Mouse (Mus musculus) urinary bladder, postnatal 14 days (tissue): Measurements from ENCODE around the gene Ifit2.
A peak's percentile ranks its signal among the peaks of the same experiment; 100 is the strongest.
"Not testable (repeated sequence)": the region's sequence is repeated elsewhere in the genome, so short reads cannot be mapped to it uniquely, and the experiment has no call there.

Experiments used
- DNase-seq: peaks from one replicate; pipeline ENCODE4 v3.0.0; 2021; ENCODE audit warnings: low spot score

The Ifit2 gene

DNA sequence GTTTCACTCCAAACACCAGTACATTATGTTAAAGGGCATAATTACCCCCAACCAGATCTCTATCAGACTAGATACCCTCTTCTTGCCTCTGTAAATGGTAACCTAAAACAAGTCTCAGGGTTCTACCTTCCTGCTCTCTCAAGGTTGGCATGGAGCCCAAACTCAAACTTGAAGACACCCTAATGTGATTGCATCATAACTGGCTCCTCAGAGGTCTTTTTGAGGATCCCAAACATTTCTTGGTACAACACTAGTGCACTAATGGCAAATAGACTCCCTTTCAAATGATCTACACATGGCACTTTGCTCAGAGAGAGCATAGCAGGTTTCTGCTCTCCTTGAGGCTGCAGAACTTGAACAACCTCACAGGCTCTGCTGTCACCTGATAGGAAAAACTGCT lies 46.3 kb downstream of the Ifit2 start:
- no peak for DNase-seq

DNA sequence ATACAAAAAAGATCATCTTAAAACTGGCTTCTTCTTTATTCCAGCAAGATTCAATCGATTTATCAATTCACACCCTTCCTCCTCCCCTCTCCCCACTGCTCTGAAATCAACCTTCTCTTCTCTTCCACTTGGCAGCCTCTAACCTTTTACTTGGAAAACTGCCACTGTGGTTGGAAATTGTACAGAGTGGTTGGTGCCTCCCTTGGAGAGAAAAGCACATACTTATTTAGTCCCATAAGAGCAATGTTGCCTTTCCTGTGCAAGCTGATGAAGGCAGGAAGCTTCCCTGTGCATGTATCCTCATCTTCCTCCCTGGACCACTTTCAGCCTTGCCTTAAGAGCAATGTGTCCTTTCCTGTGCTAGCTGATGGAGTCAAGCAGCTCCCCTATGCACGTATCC lies 47.8 kb downstream of the Ifit2 start:
- peak; percentile 48 for DNase-seq

- DNase-seq: not testable (repeated sequence)
Measured at GRCm38 (mm10) chr19:34599250-34599649, 48.8 kb downstream of the Ifit2 start.

GRCm38 (mm10) chr19:34601888-34602287 lies 51.4 kb downstream of the Ifit2 start, which contains the start of gene Ifit1bl1:
Gene Ifit1bl1 (minus strand): TSS chr19:34601956.
- DNase-seq: not testable (repeated sequence)

DNA sequence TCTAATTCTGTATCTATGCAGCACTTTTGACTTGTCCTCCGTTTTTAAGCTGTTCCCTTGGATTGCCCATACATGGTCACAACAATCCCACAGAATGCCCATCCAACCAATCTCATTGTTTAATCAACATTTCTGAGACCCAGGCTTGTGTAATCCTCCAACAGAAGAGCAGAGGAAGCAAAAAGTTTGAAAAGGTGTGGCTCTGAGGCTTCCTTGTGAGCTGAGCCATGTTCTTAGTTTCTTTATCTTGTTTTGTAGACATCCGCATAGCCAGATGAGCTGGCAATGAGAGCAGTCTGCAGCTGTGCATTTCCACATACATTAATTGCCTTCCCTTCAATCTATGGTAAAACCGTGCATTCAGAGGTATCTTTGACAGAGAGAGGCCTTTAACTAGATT lies 55.0 kb downstream of the Ifit2 start:
- no peak for DNase-seq

GRCm38 (mm10) chr19:34607237-34608051 lies 57.0 kb downstream of the Ifit2 start, which contains the start of gene Ifit3b:
Gene Ifit3b (plus strand): TSS chr19:34607970.
- DNase-seq: not testable (repeated sequence)

- not testable (repeated sequence) for DNase-seq
Measured at GRCm38 (mm10) chr19:34610118-34610517, 59.6 kb downstream of the Ifit2 start.

- DNase-seq: not testable (repeated sequence)
Measured at GRCm38 (mm10) chr19:34612243-34613001, 61.9 kb downstream of the Ifit2 start.

DNA sequence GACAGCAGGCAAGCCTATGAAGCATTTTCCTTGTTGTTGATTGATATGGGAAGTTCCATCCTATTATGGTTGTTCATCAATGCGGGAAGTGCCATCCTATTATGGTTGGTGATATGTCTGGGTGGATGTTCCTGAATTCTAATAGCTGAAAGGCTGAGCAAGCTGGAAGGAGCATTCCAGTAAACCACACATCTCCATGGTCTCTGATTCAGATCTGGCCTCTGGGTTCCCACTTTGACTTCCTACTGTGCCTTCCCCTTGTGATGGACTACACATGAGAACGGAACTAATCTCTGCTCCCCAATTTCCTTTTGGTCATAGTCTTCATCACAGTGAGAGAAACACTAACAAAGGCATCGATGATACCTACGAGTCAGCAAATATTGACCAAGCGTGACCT lies 70.4 kb downstream of the Ifit2 start:
- DNase-seq: no peak

DNA sequence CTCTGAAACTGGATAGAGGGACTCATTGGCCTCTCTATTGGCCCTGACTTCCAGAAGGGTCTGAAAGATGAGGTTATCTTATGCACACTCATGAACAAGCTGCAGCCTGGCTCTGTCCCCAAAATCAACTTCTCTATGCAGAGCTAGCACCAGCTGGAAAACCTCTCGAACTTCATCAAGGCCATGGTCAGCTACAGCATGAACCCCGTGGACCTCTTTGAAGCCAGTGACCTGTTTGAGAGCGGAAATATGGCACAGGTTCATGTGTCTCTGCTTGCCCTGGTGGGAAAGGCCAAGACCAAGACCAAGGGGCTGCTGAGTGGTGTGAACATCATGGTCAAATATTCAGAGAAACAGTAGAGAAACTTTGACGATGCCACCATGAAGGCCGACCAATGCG lies 73.3 kb downstream of the Ifit2 start:
- no peak for DNase-seq

- DNase-seq: no peak
Measured at GRCm38 (mm10) chr19:34624663-34625062, 74.2 kb downstream of the Ifit2 start.
